Mouse (Mus musculus): ENCODE data around the gene Acnat1.
"Not testable (repeated sequence)": the region's sequence is repeated elsewhere in the genome, so short reads cannot be mapped to it uniquely, and the experiment has no call there.

Gene Acnat1

DNA sequence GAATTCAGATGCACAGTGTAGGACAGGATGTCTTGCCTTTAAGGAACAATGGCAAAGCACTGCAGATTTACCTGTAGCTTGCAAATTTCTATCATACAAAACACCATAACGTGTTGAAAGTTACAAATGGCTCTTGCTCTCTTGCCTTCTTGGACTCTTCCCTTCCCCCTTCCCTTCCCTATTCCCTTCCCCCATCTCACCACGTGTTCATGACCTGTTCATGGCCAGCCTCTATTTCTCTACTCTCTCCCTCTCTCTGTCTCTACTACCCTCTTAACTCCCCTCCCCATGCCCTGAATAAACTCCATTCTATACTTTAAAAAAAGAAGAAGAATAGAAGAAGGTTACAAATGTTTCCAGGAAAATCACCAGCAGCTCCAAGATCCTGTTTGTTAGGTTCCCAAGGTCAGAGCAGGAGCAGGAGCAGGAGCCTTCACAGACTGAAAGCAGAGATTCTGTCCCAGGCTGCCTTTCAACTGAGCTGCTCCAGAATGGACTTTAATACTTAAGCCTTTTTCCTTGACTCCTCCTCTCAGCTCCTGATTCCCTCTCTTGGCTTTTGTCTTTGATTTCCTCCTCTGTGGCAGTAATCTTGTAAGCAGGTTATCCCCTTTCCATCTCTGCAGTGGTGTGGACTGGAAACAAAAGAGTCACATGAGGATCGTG is at the start of gene Acnat1:
TSS of gene Acnat1 (minus strand) at position 478 of the 666 bp plus-strand sequence.
- no peak for DNase-seq (ENCODE audit: low spot score in 2 of 2)

DNA sequence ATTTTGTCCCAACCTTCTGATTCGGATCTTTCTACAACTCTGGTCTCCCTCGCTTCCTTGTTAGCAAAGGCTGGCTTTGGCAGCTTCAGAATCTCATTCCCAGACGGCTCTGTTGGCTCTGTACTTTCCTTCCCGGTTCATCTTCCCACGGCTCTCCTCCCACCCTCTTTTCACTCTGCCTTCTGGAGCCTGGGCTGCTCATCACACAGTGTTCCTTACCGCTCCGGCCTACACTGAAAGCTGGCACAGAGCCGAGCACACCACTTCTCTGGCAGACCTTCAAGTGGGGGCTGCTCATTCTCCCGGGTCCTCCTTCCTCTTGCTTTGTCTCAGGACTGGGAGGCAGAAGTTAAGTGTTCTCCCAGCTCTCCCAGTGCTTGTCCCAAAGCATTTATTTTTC is 48.9 kb upstream of the Acnat1 start:
- peak; percentile 71 to 90 for DNase-seq (ENCODE audit: low spot score in 2 of 2)

DNA sequence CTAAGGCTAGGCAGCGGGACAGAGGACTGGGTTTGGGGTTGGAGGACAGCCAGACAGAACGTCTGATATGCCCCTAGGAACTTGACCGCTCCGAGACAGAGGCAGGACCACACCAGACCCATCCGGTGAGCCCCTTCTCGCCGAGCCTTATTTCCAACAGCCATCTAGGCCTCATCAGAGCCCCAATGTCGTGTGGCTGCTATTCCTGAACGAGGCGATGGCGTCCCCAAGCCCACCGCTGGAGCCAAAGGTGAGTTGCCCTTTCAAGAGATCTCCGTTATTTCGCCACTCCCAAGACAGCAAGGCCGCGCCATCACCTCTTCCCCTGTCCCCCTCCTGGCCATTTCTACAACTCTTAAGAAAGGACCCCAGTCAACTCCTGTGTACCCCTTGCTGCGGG is 47.6 kb upstream of the Acnat1 start:
- no peak for DNase-seq (ENCODE audit: low spot score in 2 of 2)

DNA sequence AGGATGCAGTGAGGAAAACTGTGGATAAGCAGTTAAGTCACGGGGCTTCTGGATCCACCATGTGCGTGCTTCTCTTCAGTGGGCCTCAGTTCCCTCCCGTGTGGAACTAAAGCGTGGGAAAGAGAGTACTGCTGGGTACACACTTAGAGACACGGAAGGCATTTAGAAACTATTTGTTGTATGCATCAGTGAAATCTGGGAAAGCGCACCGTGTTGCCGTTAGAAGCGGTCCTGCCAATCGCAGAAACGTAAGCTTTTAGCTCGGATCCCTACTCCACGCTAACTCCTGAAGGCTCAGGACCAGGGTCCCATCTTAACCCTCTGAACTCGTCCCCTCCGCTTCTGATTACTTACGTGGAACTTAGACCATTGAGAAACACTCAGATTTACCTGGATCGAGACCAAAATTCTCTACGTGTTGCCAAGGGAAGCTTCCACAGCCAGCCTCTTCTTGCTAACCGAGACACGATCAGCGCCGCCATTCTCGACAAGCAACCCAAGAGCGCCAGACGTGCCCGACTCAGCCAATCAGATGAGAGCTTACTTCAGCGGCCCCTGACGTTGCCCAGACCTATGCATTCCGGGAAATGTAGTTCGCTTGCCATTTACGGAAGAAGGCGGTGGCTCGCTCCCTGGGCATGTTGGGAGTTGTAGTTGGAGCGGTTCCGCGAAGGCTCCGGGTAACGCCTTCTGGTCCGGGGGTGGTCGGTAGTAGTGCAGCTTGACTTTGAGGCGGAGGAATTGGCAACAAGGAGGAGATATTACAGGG is 47.0 kb upstream of the Acnat1 start, which contains the start of the genes Mrpl50 and Zfp189:
TSS of gene Mrpl50 (minus strand) at position 522 of the 769 bp plus-strand sequence.
TSS of gene Zfp189 (plus strand) at position 605 of the 769 bp plus-strand sequence.
- DNase-seq (ENCODE audit: low spot score in 2 of 2) = peak; percentile 94 to 98

DNA sequence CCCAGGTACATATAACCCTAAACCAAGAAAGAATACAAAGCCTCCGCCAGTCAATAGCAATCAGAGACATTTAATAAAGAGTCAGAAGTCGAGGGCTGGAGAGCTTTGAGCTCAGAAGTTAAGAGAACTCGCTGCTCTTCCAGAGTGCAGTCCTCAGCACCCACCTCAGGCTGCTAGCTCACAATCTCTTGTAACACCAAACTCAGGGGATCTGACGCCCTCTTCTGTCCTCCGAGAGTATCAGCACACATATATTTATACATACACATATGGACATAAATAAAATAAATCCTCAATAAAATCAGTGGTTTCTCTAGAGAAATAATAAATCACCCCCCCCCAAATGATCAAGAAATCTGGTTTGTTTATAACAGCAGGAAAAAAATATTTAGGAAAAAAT is 45.8 kb upstream of the Acnat1 start:
- DNase-seq (ENCODE audit: low spot score in 2 of 2) = no peak

DNA sequence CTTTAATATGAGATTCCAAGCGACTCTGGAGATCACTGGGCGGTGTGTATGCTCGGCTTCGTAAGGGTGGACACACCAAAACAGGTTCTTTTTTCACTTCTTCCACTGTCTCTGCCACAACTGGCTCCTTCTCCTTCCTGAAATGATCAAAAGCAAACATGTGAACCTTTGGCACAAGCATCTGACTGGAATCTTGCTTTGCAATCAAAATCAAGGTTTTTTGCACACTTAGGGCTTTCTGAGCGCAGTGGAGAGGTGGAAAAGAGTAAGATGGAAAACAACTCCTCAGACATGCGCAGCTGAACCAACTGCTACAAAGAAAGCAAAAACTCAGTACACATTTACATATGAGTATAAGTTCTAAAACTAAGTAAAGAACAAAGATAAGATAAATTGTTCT is 40.7 kb upstream of the Acnat1 start:
- no peak for DNase-seq (ENCODE audit: low spot score in 2 of 2)

DNA sequence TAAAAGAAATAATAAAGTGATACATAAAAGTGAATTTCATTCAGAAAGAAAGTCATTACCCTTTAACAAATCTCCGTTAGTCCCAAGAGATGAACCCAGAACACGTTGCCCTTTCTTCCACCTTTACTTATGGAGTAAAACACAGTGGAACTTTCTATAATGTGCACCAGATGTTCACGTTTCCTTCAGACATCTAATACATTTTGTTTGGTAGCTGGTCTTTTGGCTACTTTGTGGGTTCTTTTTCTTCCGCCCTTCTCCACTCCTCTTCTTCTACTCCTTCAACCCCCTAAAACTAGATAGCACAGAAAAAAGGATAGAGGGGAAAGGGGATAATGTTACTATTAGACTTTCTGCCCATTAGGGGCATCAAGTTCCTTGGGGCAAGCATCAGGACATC is 38.9 kb upstream of the Acnat1 start:
- DNase-seq (ENCODE audit: low spot score in 2 of 2) = no peak

DNA sequence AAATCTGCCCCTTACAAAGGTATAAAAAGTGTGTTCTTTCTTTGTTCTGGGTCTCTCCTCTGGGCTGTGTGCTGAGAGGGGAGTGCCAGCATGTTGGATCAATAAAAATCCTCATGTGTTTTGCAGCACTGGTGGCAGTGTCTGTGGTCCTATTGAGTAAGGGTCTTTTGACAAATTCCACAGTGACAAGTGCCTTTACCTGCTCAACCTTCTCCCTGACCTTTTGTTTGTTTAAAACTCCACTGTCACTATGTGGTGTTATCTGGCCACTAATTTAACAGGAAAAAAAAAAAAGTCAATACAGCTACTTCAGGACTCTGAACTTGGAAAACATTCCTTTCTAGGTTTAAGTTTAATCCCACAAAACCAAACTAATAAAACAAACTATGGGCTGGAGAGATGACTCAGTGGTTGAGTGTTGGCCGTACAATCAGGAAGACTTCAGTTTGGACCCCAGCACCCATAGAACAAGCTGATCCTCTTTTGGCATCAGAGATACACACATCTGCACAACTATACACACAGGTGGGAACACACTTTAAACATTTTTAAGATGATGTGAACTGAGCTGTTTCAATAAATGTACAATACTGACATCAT is 36.6 kb upstream of the Acnat1 start:
- not testable (repeated sequence) for DNase-seq (ENCODE audit: low spot score in 2 of 2)

DNA sequence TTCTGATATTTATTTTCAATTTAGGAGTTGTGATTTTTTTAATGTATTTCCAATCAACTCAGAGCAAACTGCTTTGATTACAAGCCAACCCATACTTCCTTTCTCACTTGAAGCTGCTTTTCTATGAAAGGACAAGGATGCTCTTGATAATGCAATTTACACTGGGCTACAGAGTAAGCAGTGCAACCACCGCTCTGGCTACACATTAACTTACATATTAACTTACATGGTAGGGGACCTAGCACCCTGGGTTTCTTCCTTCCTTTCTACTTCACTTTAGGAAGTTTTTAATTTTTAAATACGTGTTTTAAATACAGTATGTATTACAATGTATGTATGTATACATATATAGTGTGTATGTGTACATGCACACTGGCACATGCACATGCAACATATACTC is 35.5 kb upstream of the Acnat1 start:
- DNase-seq (ENCODE audit: low spot score in 2 of 2) = no peak

DNA sequence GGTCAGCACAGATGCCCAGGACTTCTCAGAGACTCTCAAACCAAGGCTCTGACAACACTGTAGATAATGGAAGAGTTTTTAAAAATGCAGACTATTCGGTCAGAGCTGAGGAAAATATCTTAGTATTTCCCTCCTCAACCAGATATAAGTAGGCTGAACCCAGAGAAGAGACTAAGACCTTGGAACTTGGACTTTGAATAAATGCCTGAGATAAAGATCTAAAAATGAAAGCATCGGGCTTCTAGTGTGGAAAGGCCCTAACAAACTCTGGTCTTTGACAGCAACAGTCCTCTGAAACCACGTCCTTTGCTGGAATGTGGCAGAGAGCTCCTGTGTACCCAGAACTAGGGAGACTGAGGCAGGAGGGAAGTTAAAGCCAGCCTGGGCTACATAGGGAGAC is 32.7 kb upstream of the Acnat1 start, which contains the start of gene Baat:
TSS of gene Baat (minus strand) at position 172 of the 400 bp plus-strand sequence.
- no peak for DNase-seq (ENCODE audit: low spot score in 2 of 2)

DNA sequence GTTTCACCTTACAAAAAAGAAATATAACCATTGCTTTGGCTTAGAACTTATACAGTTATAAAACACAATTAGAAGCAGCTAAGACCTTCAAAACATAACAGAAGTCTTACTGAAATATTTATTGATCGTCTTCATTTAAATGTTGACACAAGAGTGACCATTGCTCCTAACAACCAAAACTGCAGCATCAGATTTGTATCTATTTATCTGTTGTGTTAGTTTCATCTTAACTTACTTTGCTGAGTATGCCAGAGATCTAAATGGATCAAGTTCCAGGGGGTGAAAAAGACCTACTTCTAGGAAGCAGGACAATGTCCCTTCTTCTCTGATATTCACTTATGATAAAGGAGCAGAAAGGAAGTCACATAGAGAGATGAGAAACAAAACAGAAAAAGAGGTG is 29.9 kb upstream of the Acnat1 start:
- no peak for DNase-seq (ENCODE audit: low spot score in 2 of 2)

DNA sequence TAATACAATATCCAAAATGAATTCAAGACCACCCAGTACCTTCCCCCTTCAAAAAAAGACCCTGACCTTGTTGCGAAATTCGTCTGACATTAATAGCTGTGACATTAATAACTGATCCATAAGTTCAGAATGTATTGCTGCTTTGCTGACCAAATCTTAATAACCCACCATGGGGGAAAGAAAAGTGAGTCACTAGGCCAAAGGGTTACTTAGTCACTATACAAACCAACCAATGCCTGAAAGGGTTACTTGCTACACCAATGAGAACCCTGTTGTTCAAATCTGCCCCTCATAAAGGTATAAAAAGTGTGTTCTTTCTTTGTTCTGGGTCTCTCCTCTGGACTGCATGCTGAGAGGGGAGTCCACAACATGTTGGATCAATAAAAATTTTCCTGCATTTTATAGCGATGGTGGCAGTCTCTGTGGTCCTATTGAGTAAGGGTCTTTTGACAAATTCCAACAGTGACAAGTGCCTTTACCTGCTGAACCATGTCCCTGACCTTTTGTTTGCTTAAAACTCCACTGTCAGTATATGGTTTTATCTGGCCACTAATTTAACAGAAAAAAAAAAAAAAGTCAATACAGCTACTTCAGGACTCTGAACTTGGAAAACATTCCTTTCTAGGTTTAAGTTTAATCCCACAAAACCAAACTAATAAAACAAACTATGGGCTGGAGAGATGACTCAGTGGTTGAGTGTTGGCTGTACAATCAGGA is 12.4 kb upstream of the Acnat1 start:
- not testable (repeated sequence) for DNase-seq (ENCODE audit: low spot score in 2 of 2)

DNA sequence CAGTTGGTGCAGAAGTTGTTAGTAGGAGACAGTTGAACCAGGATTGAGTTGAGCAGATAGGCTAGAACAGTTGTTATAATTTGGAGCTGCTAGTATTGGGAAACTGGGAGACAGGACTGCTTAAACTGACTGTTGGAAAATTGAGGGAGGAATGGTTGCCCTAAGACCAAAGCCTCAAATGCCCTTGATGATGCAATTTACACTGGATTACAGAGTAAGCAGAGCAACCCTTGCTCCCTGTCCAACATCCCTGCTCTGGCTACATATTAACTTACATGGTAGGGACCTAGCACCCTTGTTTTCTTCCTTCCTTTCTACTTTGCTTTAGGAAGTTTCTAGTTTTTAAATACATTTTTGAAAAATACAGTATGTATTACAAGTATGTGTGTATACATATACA is 11.7 kb upstream of the Acnat1 start:
- no peak for DNase-seq (ENCODE audit: low spot score in 2 of 2)

DNA sequence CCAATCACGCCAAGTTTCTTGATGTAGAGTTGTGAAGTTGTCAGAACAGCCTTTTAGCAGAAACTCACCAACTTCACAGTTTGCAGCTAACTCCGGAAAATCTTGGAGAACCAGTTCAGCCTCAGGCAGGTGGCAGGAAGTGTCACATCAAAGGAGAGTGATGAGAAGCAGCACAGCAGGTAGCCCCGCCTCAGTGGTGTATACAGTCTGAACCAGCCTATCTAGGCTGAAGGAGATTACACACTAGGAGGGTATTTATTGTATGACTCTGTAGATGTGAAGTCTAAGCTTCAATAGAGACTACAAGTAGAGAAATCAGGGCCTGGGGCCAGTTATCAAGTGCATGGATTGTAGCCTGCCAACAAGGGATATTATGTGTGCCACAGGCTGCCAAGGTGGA is 7.2 kb upstream of the Acnat1 start:
- no peak for DNase-seq (ENCODE audit: low spot score in 2 of 2)

DNA sequence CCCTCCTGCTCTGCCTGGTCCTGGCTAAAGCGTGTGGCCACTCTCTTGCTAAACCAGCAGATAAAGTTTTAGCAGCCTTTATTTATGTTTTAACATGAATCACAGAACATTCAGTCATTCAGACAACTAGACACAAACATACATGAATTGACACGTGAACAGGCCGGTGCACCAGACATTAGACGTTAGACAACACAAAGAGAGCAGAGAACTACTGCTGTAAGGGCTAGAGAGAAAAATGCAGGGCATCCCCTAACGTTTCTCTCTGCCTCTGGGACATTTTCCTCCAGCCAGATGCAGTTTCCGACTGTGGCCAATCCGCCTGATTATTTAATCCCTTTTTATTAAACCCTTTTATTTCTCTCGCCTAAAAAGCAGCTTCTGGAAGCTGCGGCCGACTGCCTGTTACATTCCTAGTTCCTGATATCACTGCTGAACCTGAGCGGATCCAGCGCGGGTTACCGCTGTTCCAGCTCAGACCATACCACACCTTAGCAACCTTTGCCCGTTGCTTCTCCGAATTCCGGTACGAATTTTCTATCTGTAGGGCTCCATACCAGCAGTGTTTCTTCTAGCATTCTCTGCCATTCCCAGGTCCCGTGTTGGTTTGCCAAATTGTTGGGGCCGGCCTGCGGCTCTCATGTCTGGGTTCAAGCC is 6.5 kb upstream of the Acnat1 start:
- DNase-seq (ENCODE audit: low spot score in 2 of 2) = no peak

DNA sequence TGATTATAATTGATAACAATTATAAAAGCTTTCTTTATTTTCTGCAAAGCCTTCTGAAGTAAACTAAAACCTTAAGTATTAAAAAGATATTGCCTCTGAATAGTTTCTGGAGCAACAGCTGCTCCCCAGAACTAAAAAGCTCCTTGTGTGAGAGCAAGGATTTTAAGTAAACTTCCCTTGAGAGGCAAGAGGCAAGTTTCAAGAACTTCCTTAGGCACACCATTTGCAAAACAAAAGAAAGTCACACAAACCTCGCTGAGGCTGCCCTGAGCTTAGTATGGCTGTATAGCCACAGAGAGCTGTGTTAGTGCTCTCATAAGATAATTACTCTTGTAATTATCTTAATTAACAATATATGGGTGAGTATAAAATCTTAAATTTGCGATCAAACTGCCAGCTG is 5.3 kb upstream of the Acnat1 start:
- DNase-seq (ENCODE audit: low spot score in 2 of 2) = not testable (repeated sequence)

DNA sequence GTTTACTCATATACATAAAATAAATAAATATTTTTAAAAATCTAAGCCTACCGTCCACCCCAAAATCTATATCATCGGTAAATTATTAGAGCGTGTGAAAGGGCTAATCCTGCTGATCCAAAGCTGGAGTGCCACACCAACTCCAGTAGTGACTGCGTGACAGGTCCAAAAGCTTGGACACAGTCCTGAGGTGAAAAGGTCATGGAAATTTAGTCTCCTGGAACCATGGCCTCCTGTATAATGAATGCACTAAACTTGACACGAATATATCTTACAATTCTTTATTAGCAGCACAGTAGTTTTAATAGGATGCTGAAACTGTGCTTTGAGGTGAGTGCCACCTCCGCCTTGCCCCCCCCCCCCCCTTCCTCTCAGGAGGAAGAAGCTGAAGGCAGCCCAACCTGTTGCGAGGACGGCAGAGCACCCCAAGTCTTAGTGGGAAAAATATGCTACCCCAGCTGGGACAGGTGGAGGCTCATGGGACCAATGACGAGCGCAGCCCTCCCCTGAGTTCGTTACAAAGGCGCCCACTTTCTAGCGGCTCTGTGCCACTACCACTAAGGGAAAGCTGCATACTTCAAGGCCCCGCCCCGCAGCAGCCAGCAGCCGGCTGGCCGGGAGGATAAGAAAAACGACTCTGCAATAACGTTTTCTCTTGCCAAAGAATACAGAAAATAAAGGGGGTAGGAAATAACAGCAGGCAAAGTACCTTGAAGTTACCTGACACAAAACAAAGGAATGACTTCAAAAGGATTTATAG is 4.6 kb upstream of the Acnat1 start:
- DNase-seq (ENCODE audit: low spot score in 2 of 2) = no peak

DNA sequence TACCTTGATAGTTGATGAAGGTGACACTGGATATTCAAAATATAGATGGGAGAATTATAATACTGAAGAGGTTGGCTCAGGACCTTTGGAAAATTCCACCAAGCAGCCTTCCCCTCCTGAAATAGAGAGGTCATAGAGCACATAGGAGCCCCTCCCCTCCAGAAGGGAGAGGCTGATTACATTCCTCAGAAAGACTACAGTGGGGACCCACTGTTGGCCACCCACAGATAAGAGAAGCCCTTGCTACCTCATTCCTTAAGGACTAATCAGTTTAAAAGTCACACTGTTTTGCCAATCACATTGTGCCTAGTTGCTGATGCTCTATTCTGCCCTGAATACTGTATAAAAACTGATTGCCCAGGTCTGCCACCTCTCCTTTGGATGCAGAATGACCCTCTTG is 871 bp upstream of the Acnat1 start:
- DNase-seq (ENCODE audit: low spot score in 2 of 2) = no peak

DNA sequence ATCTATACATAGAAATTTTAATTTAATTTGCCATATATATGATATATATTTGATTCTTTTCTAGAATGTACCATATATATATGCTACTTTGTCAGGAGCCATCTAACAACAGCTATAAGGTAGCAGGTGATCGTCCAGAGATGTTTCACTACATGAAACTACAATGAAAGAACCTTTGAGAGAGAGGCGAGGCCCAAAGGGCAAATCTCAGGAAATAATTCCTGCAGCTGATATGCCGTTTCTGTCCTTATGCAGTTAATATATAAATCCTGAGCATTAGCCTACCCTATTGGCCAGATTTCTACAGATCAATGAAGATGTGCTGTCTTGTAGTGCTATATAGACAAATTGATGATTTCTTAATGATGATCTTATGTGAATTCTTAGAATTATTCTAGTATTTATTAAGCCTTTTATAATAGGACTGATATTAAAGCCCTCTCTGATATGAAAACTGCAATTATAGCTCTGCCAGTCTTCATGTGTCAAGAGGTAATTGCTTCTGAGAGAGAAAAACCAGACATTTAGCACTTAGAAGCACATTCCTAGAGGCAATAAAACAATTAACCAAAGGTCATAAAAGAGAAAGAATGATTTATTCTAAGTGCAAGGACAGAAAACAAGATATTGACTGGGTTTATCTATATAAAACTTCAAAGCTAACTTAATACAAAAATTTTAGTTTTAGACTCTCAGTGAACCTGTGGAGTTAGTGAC is 4.1 kb downstream of the Acnat1 start:
- DNase-seq (ENCODE audit: low spot score in 2 of 2) = no peak

DNA sequence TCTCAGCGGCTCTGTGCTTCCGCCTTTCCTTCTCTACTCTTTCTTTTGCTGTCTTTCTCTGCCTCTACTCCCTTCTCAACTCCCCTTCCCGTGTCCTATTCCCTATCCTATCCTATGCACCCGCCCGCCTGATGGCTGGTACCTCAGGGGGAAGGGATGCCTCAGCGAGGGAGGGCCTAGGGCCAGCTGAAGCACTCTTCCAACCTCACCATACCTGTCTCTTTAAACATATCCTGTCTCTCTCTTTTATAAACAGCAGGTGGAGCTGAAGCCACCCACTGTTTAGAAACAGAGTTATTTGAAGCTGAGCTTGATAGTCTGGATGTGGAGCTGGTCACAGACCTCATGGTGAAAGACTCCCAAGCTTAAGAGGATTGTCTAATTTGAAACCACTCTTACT is 6.4 kb downstream of the Acnat1 start:
- DNase-seq (ENCODE audit: low spot score in 2 of 2) = no peak
